Mouse (Mus musculus) myocyte (in vitro differentiated cells): ENCODE results near the gene Ldah. TPM values are rescaled to one million over a fixed set of nuclear protein-coding genes. Genes with fewer than 3 reads are reported as not detected.

Experiments used
- H3K27me3 ChIP-seq: one replicate; pipeline ENCODE4 v1.6.1; 2011; ENCODE audit not compliant: control insufficient read depth, insufficient read depth, insufficient read length
- H3K36me3 ChIP-seq: one replicate; pipeline ENCODE4 v1.6.1; 2011; ENCODE audit not compliant: control insufficient read depth, insufficient read depth
- H3K4me2 ChIP-seq: one replicate; pipeline ENCODE4 v1.6.1; 2011; ENCODE audit warnings: low read depth, control low read depth
- H3K4me3 ChIP-seq: one replicate; pipeline ENCODE4 v1.5.1; 2011; ENCODE audit warnings: mild to moderate bottlenecking, control low read depth, moderate library complexity
- H3K79me2 ChIP-seq: one replicate; pipeline ENCODE4 v1.6.1; 2011; ENCODE audit not compliant: control insufficient read depth, insufficient read depth
- H3ac ChIP-seq: one replicate; pipeline ENCODE4 v1.6.1; 2011; ENCODE audit not compliant: control insufficient read depth, insufficient read length
- E2F4 ChIP-seq: IDR thresholded peaks from one replicate; pipeline ENCODE4 v1.6.1; 2011; ENCODE audit warnings: mild to moderate bottlenecking, control low read depth, moderate library complexity; ENCODE audit not compliant: insufficient read depth
- POLR2A ChIP-seq: IDR thresholded peaks from one replicate; pipeline ENCODE4 v1.6.1; 2011; ENCODE audit warnings: low read depth, mild to moderate bottlenecking, control low read depth, moderate library complexity; ENCODE audit not compliant: insufficient read length
- POLR2AphosphoS2 ChIP-seq: IDR thresholded peaks from one replicate; pipeline ENCODE4 v1.6.1; 2011; ENCODE audit warnings: low read depth, control low read depth; ENCODE audit not compliant: insufficient read length
- SRF ChIP-seq: IDR thresholded peaks from one replicate; pipeline ENCODE4 v1.6.1; 2011; ENCODE audit warnings: low read depth; ENCODE audit not compliant: control insufficient read depth, insufficient read length
- TCF12 ChIP-seq: IDR thresholded peaks from one replicate; pipeline ENCODE4 v1.6.1; 2011; ENCODE audit warnings: mild to moderate bottlenecking, control low read depth; ENCODE audit not compliant: poor library complexity, insufficient read depth, severe bottlenecking
- TCF3 ChIP-seq: IDR thresholded peaks from one replicate; pipeline ENCODE4 v1.6.1; 2011; ENCODE audit warnings: low read depth, control low read depth; ENCODE audit not compliant: insufficient read length
- USF1 ChIP-seq: IDR thresholded peaks from one replicate; pipeline ENCODE4 v1.6.1; 2011; ENCODE audit warnings: low read depth, mild to moderate bottlenecking, control low read depth, moderate library complexity
- polyA plus RNA-seq: library from polyadenylated mRNA; unstranded; fragments of >200 nt; fragmentation: generic; extraction: Trizol; gene quantifications from one replicate; pipeline ENCODE4 v1.2.1, GENCODE M21; 2012; ENCODE audit warnings: missing spikeins

Ldah gene
- polyA plus RNA-seq, 1 experiment: 35.0 TPM

DNA sequence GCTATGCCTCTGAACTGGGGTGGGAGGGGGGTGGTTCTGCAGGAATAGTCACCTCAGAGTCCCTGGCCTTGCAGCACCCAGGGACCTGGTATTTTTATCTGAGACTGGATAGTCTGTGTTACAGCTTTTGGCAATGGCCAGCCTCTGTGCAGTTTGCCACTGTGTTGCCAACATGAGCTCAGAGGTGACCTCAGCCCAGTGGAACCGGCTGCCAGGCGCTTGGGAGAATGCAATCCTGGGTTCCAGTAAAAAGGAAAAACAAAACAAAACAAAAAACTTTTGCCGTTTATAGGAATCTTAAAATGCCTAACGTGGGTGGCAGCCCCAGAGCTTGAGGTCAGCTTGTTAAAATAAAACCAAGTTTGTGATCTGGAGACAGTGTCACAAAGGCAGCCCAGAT, 126.4 kb downstream of the Ldah start:
- H3K36me3 ChIP-seq: peaks cover 9% of the 10 kb centered on the region
- no peak overlapping the region for H3K4me2 ChIP-seq
- H3ac ChIP-seq: no peak overlapping the region
- no peak overlapping the region for H3K4me3 ChIP-seq
- H3K79me2 ChIP-seq: no peaks in the 10 kb centered on the region
- TF ChIP-seq SRF (no peak), E2F4 (no peak), TCF3 (no peak), USF1 (no peak), POLR2AphosphoS2 (no peak), TCF12 (no peak), POLR2A (no peak)
- no peaks in the 10 kb centered on the region for H3K27me3 ChIP-seq

Other genes with a start within 250 kb of the Ldah start
- 0.01 TPM for gene Apob, start 230.5 kb upstream of the Ldah start, polyA plus RNA-seq
- gene Gdf7, start 93.8 kb downstream of the Ldah start, polyA plus RNA-seq: 0.07 TPM
- 24.6 TPM for gene Hs1bp3, start 105.3 kb downstream of the Ldah start, polyA plus RNA-seq